Mouse (Mus musculus) kidney, embryonic 15.5 days (tissue): ENCODE data around the gene Gimd1. TPM values are rescaled to one million over a fixed set of nuclear protein-coding genes. Genes with fewer than 3 reads are reported as not detected.

ENCODE experiments used
- ATAC-seq: fragments of 200-750 bp; cut with Nextera tagmentation; replicated peaks from 2 replicates; pipeline ENCODE4 v1.8.0; 2017; ENCODE audit warnings: moderate TSS enrichment; ENCODE audit not compliant: low FRiP score
- H3K27ac ChIP-seq: fragments of 300-500 bp; sonication (generic); 2 replicates; pipeline ENCODE4 v1.5.1; 2015; ENCODE audit warnings: mild to moderate bottlenecking, inconsistent platforms
- H3K27me3 ChIP-seq: fragments of 300-500 bp; sonication (generic); 2 replicates; pipeline ENCODE4 v1.6.1; 2015; ENCODE audit warnings: inconsistent platforms
- H3K36me3 ChIP-seq: fragments of 300-500 bp; sonication (generic); 2 replicates; pipeline ENCODE4 v1.6.1; 2015; ENCODE audit warnings: inconsistent platforms
- H3K4me1 ChIP-seq: fragments of 300-500 bp; sonication (generic); 2 replicates; pipeline ENCODE4 v1.6.1; 2015; ENCODE audit warnings: inconsistent platforms
- H3K4me2 ChIP-seq: fragments of 300-500 bp; sonication (generic); 2 replicates; pipeline ENCODE4 v1.6.1; 2015; ENCODE audit warnings: moderate library complexity, mild to moderate bottlenecking, inconsistent platforms
- H3K4me3 ChIP-seq: fragments of 300-500 bp; sonication (generic); replicated peaks from 2 replicates; pipeline ENCODE4 v1.5.1; 2015; ENCODE audit warnings: mild to moderate bottlenecking, inconsistent platforms
- H3K9ac ChIP-seq: fragments of 300-500 bp; sonication (generic); 2 replicates; pipeline ENCODE4 v1.6.1; 2015; ENCODE audit warnings: mild to moderate bottlenecking, inconsistent platforms
- H3K9me3 ChIP-seq: fragments of 300-500 bp; sonication (generic); replicated peaks from 2 replicates; pipeline ENCODE4 v1.6.1; 2016; ENCODE audit warnings: inconsistent platforms
- whole genome bisulfite sequencing: fragments of 180-500 bp; shearing (Covaris S2); methylation state at CpG from one replicate; pipeline ENCODE4 v1.1.7; 2015; ENCODE audit warnings: mixed read lengths; 5-methylcytosine and 5-hydroxymethylcytosine counted together
- polyA plus RNA-seq: library from polyadenylated mRNA; unstranded; fragments of >200 nt; fragmentation: Nextera tagmentation; extraction: Ambion mirVana; gene quantifications from 2 replicates; pipeline ENCODE4 v1.2.1, GENCODE M21; 2015

Gimd1 gene
- polyA plus RNA-seq: 1.4 and 2.2 TPM in 2 replicates

- Histone ChIP-seq H3K27me3 (no peaks in the 10 kb centered on the region), H3K27ac (no peak within 1 kb of the TSS), H3K4me3 (no peak within 1 kb of the TSS), H3K36me3 (no peaks in the 10 kb centered on the region), H3K9me3 (no peaks in the 10 kb centered on the region), H3K4me1 (no peaks in the 10 kb centered on the region), H3K9ac (no peak within 1 kb of the TSS), H3K4me2 (no peak within 1 kb of the TSS)
- ATAC-seq: 0 out of 2 replicates have a peak, but pooled peaks have one; percentile 43
- WGBS: 87% methylated on average over 11 of the region's 11 CpGs
Measured at GRCm38 (mm10) chr3:132629601-132630239, at the start of gene Gimd1. TSS of gene Gimd1 (plus strand) at chr3:132629820.

- 81% methylated on average over 3 of the region's 3 CpGs for WGBS
- no peak overlapping the region for H3K9ac ChIP-seq
- H3K27me3 ChIP-seq: no peaks in the 10 kb centered on the region
- no peak overlapping the region for H3K4me2 ChIP-seq
- H3K27ac ChIP-seq: no peak overlapping the region
- no peaks in the 10 kb centered on the region for H3K4me1 ChIP-seq
- no peak for ATAC-seq
- H3K4me3 ChIP-seq: no peak overlapping the region
- no peaks in the 10 kb centered on the region for H3K9me3 ChIP-seq
- no peaks in the 10 kb centered on the region for H3K36me3 ChIP-seq
Measured at GRCm38 (mm10) chr3:132581198-132581597, 48.4 kb upstream of the Gimd1 start.

DNA sequence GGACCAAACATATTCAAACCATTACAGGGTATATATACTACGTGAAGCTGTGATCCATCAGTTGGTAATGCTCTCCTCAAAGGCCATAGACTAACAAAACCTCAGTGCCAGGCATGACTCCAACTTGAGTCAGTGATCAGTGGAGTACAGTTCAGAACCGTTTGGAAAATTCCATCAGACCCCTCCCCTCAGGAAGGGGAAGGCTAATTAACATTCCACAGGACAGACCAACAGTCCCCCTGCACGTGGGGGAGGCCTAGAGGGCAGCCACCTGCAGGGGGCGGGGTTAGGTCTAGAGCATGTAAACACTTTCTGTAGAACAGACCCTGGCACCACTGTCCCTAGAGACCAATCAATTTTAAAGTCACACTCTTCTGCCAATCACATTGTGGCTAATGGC lies 47.3 kb upstream of the Gimd1 start:
- ATAC-seq: peak; percentile 36
- Histone ChIP-seq H3K4me3 (no peak overlapping the region), H3K4me1 (no peaks in the 10 kb centered on the region), H3K27ac (no peak overlapping the region), H3K9me3 (no peaks in the 10 kb centered on the region), H3K36me3 (no peaks in the 10 kb centered on the region), H3K9ac (no peak overlapping the region), H3K27me3 (no peaks in the 10 kb centered on the region), H3K4me2 (no peak overlapping the region)
- 43% methylated on average over 4 of the region's 4 CpGs for WGBS

GRCm38 (mm10) chr3:132585122-132585972 lies 44.3 kb upstream of the Gimd1 start:
- no peaks in the 10 kb centered on the region for H3K27me3 ChIP-seq
- H3K9me3 ChIP-seq: no peaks in the 10 kb centered on the region
- no peaks in the 10 kb centered on the region for H3K4me1 ChIP-seq
- WGBS: 55% methylated on average over 8 of the region's 8 CpGs
- H3K4me2 ChIP-seq: no peak overlapping the region
- ATAC-seq: no peak
- no peak overlapping the region for H3K9ac ChIP-seq
- no peak overlapping the region for H3K4me3 ChIP-seq
- H3K27ac ChIP-seq: no peak overlapping the region
- no peaks in the 10 kb centered on the region for H3K36me3 ChIP-seq

DNA sequence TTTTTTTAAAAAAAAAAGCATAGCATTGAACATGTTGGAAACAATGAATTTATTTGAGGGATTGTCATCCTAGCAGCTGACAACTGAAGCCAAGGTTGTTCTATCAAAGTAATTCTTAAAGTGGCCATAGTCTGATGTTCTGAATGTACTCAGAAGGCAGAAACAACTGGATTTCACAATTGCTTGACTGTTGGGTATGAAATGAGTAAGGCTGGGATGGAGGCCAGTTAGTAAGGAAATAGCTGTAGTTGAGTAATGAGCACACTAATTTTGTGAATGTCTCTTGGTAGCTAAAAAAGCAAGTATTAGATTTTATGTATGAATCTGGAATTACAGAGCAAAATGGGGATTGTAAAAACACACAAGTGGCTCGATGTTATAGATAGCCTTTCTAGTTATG lies 41.5 kb upstream of the Gimd1 start:
- Histone ChIP-seq H3K9me3 (no peaks in the 10 kb centered on the region), H3K27ac (no peak overlapping the region), H3K4me3 (no peak overlapping the region), H3K36me3 (no peaks in the 10 kb centered on the region), H3K4me2 (no peak overlapping the region), H3K27me3 (no peaks in the 10 kb centered on the region), H3K4me1 (no peaks in the 10 kb centered on the region), H3K9ac (no peak overlapping the region)
- WGBS: 85% methylated on average over 1 of the region's 1 CpGs
- no peak for ATAC-seq

DNA sequence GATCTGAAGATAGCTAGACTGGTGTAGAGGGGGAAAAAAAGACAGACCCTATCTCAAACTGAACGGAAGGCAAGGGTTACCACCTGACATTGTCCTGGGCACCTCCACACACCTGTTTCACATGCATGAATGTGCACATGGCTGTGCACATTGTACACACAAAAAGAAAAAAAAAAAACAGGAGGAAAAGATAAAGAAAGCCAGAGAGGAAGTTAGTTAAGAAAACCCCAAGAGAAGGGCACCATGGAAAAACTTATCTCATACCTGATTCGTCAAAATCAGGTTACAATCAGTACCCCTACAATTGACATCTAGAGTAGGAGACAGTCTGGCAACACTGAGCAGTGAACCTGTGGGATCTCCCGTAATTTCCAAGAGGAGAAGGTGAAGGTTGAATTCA lies 39.6 kb upstream of the Gimd1 start:
- Histone ChIP-seq H3K9me3 (no peaks in the 10 kb centered on the region), H3K9ac (no peak overlapping the region), H3K4me2 (no peak overlapping the region), H3K27me3 (no peaks in the 10 kb centered on the region), H3K4me3 (no peak overlapping the region), H3K36me3 (no peaks in the 10 kb centered on the region), H3K4me1 (no peaks in the 10 kb centered on the region), H3K27ac (no peak overlapping the region)
- 72% methylated on average over 3 of the region's 3 CpGs for WGBS
- ATAC-seq: no peak

DNA sequence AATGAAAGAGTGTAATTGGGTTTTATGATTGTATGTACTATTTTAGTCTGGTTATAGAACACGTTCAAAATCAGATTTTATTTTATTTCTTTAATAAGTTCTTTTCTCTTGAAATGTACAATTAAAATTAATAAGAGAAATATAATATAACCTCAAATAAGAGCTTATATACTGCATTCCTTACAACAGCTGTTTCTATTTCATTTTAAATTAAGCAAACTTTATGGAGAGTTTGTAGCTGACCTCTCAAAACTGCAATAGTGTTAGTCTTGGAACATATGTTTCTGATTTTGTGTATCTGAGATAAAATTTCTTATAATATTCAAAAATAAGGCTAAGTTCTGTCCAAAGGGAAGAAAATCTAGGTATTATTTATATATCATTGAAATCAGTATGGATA lies 39.0 kb upstream of the Gimd1 start:
- Histone ChIP-seq H3K27ac (no peak overlapping the region), H3K27me3 (no peaks in the 10 kb centered on the region), H3K9ac (no peak overlapping the region), H3K9me3 (no peaks in the 10 kb centered on the region), H3K4me1 (no peaks in the 10 kb centered on the region), H3K36me3 (no peaks in the 10 kb centered on the region), H3K4me3 (no peak overlapping the region), H3K4me2 (no peak overlapping the region)
- 72% methylated on average over 1 of the region's 1 CpGs for WGBS
- no peak for ATAC-seq

DNA sequence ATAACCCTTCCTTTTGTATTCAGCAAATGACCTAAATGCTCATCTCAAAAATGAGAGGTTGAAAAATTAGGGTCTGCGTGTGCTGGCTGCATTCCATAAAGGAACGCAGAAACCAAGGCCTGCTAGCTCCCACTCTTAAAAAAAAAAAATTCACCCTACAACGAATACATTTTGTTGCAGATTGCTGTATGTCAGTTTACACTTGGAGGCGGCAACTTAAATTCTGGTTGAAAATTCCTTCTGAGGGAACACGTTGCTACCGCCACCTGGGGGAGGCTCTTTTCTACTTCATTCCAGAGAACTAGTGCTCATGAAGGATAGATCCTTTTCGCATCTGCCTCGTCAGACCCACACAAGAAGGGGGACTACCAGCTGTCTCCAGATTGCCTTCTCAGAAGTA lies 879 bp upstream of the Gimd1 start:
- Histone ChIP-seq H3K27ac (no peak overlapping the region), H3K27me3 (no peaks in the 10 kb centered on the region), H3K4me1 (no peaks in the 10 kb centered on the region), H3K9ac (no peak overlapping the region), H3K36me3 (no peaks in the 10 kb centered on the region), H3K4me3 (no peak overlapping the region), H3K9me3 (no peaks in the 10 kb centered on the region), H3K4me2 (no peak overlapping the region)
- WGBS: 45% methylated on average over 8 of the region's 8 CpGs
- no peak for ATAC-seq

DNA sequence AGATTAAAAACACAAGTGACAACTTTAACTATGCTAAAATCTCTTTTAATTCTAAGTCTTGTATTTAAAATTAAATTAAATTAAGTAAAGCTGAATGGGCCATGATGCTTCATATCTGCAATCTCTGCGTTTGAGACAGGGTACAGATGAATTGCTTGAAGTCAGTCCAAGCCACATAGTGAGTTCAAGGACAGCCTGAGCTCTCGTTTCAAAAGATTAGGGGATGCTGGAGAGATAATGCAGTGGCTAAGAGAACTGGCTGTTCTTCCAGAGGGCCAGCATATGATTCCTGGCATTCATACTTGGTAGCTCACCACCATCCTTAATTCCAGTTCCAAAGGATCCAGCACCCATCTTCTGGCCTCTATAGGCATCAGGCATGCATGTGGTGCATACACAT lies 3.6 kb downstream of the Gimd1 start:
- 67% methylated on average over 2 of the region's 2 CpGs for whole genome bisulfite sequencing
- Histone ChIP-seq H3K9me3 (no peaks in the 10 kb centered on the region), H3K4me3 (no peak overlapping the region), H3K4me1 (no peaks in the 10 kb centered on the region), H3K9ac (no peak overlapping the region), H3K36me3 (no peaks in the 10 kb centered on the region), H3K27ac (no peak overlapping the region), H3K27me3 (no peaks in the 10 kb centered on the region), H3K4me2 (no peak overlapping the region)
- no peak for ATAC-seq

GRCm38 (mm10) chr3:132637080-132637479 lies 7.5 kb downstream of the Gimd1 start:
- Histone ChIP-seq H3K36me3 (no peaks in the 10 kb centered on the region), H3K27me3 (no peaks in the 10 kb centered on the region), H3K4me3 (no peak overlapping the region), H3K4me1 (no peaks in the 10 kb centered on the region), H3K27ac (no peak overlapping the region), H3K9me3 (no peaks in the 10 kb centered on the region), H3K4me2 (no peak overlapping the region), H3K9ac (no peak overlapping the region)
- WGBS: 90% methylated on average over 3 of the region's 3 CpGs
- ATAC-seq: no peak

GRCm38 (mm10) chr3:132644071-132644470 lies 14.5 kb downstream of the Gimd1 start:
- no peaks in the 10 kb centered on the region for H3K27me3 ChIP-seq
- 68% methylated on average over 4 of the region's 4 CpGs for WGBS
- no peak for ATAC-seq
- H3K27ac ChIP-seq: no peak overlapping the region
- no peaks in the 10 kb centered on the region for H3K4me1 ChIP-seq
- H3K9me3 ChIP-seq: no peaks in the 10 kb centered on the region
- no peaks in the 10 kb centered on the region for H3K36me3 ChIP-seq
- no peak overlapping the region for H3K4me2 ChIP-seq
- no peak overlapping the region for H3K9ac ChIP-seq
- H3K4me3 ChIP-seq: no peak overlapping the region

GRCm38 (mm10) chr3:132646814-132647213 lies 17.2 kb downstream of the Gimd1 start:
- 51% methylated on average over 1 of the region's 1 CpGs for WGBS

More at GRCm38 (mm10) chr3:132646814-132647213, 17.2 kb downstream of the Gimd1 start:
- H3K4me2 ChIP-seq: no peak overlapping the region
- no peaks in the 10 kb centered on the region for H3K4me1 ChIP-seq
- no peaks in the 10 kb centered on the region for H3K9me3 ChIP-seq
- H3K36me3 ChIP-seq: no peaks in the 10 kb centered on the region
- H3K27ac ChIP-seq: no peak overlapping the region
- no peak for ATAC-seq
- no peak overlapping the region for H3K4me3 ChIP-seq
- H3K27me3 ChIP-seq: no peaks in the 10 kb centered on the region
- no peak overlapping the region for H3K9ac ChIP-seq
